Mouse (Mus musculus) kidney, adult 2 months (tissue): ENCODE data around the gene Rag1.

Experiments
- CTCF ChIP-seq: fragments of 200-500 bp; conservative IDR thresholded peaks from 2 replicates; pipeline ENCODE4 v1.5.1; 2011; ENCODE audit warnings: low read depth, mild to moderate bottlenecking, control low read depth, low read length, moderate library complexity, mixed read lengths; ENCODE audit not compliant: insufficient read depth, insufficient read length
- POLR2A ChIP-seq: fragments of 200-500 bp; IDR thresholded peaks from one replicate; pipeline ENCODE4 v1.6.1; 2011; ENCODE audit warnings: low read depth, low read length, control low read depth

DNA sequence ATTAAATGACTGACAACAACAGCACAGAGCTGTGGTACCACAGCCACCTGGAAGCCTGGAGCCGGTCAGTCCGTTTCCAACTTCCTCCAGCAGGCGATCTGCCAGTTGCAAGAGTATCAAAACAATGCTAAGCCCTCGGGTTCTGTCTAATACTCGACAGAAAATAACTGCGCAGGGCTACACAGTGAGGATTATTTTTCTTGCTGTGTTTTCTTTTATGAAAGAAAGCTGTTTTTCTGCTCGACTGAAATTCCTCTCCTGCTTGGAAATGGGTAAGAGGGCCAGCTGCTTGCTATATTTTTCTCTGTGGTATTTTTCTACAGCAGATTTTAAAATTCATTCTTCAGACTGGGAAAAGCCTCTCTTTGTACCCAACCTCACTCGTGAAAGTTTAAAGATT is 48.6 kb downstream of the Rag1 start:
- no peak for TF ChIP-seq POLR2A
- TF ChIP-seq CTCF = no peak; the same call in 1 of the 2 replicates
